Mouse (Mus musculus) MEL (cell line): ENCODE measurements around the gene Slc13a4. TPM values are rescaled to one million over a fixed set of nuclear protein-coding genes. Genes with fewer than 3 reads are reported as not detected.

ENCODE experiments used
- DNase-seq: peaks from one replicate; pipeline ENCODE4 v3.0.0; 2011; ENCODE audit warnings: low read depth, low spot score
- H3K27ac ChIP-seq: 2 replicates; pipeline ENCODE4 v1.5.1; 2012; ENCODE audit warnings: low read depth, mild to moderate bottlenecking, control low read depth, low read length, moderate library complexity; ENCODE audit not compliant: control insufficient read depth
- H3K27me3 ChIP-seq, 2 experiments: fragments of 150-350 bp in 1 of 2; sonication (generic) in 1 of 2; 2 replicates each; pipeline ENCODE4 v1.6.1; 2012; ENCODE audit warnings: low read length in 2 of 2, mild to moderate bottlenecking in 2 of 2, improper control_type of control experiment in 1 of 2, moderate library complexity in 1 of 2; ENCODE audit not compliant: insufficient read depth in 2 of 2, control insufficient read depth in 1 of 2
- H3K36me3 ChIP-seq, 2 experiments: 2 replicates each; pipeline ENCODE4 v1.6.1; 2012 to 2014; ENCODE audit warnings: low read length in 2 of 2, improper control_type of control experiment in 1 of 2, inconsistent platforms in 1 of 2, mild to moderate bottlenecking in 1 of 2; ENCODE audit not compliant: insufficient read depth in 2 of 2, control insufficient read depth in 1 of 2
- H3K4me1 ChIP-seq, 2 experiments: fragments of 150-350 bp in 1 of 2; sonication (generic) in 1 of 2; 2 replicates each; pipeline ENCODE4 v1.6.1; 2012; ENCODE audit warnings: low read length in 2 of 2, improper control_type of control experiment in 1 of 2, mild to moderate bottlenecking in 1 of 2; ENCODE audit not compliant: insufficient read depth in 2 of 2, control insufficient read depth in 1 of 2
- H3K4me3 ChIP-seq, 2 experiments: fragments of 150-350 bp in 1 of 2; sonication (generic) in 1 of 2; 2 replicates each; pipeline ENCODE4 v1.5.1; 2012; ENCODE audit warnings: low read depth in 2 of 2, low read length in 2 of 2, mild to moderate bottlenecking in 2 of 2, moderate library complexity in 2 of 2, control low read depth in 1 of 2, improper control_type of control experiment in 1 of 2; ENCODE audit not compliant: control insufficient read depth in 1 of 2, insufficient read depth in 1 of 2
- H3K79me2 ChIP-seq: 2 replicates; pipeline ENCODE4 v1.6.1; 2012; ENCODE audit warnings: mild to moderate bottlenecking, low read length, moderate library complexity; ENCODE audit not compliant: control insufficient read depth, poor library complexity, insufficient read depth
- H3K9ac ChIP-seq: 2 replicates; pipeline ENCODE4 v1.6.1; 2012; ENCODE audit warnings: low read depth, mild to moderate bottlenecking, control low read depth, low read length, moderate library complexity; ENCODE audit not compliant: control insufficient read depth, poor library complexity, severe bottlenecking
- H3K9me3 ChIP-seq: fragments of 150-350 bp; sonication (generic); replicated peaks from 2 replicates; pipeline ENCODE4 v1.6.1; 2012; ENCODE audit warnings: mild to moderate bottlenecking, low read length, improper control_type of control experiment, moderate library complexity; ENCODE audit not compliant: insufficient read depth
- CHD2 ChIP-seq: IDR thresholded peaks from 2 replicates; pipeline ENCODE4 v1.6.1; 2011; ENCODE audit warnings: low read length, improper control_type of control experiment
- E2F4 ChIP-seq: IDR thresholded peaks from 2 replicates; pipeline ENCODE4 v1.6.1; 2011; ENCODE audit warnings: low read depth, low read length, improper control_type of control experiment, borderline replicate concordance
- ELF1 ChIP-seq: IDR thresholded peaks from 2 replicates; pipeline ENCODE4 v1.6.1; 2014; ENCODE audit warnings: low read depth, mild to moderate bottlenecking, inconsistent platforms, low read length, improper control_type of control experiment, moderate library complexity
- GABPA ChIP-seq: IDR thresholded peaks from 2 replicates; pipeline ENCODE4 v1.6.1; 2012; ENCODE audit warnings: low read depth, mild to moderate bottlenecking, inconsistent platforms, low read length, improper control_type of control experiment, moderate library complexity
- KAT2A ChIP-seq: conservative IDR thresholded peaks from 2 replicates; pipeline ENCODE4 v1.6.1; 2012; ENCODE audit warnings: low read depth, low read length, improper control_type of control experiment, inconsistent platforms
- MAX ChIP-seq: IDR thresholded peaks from 2 replicates; pipeline ENCODE4 v1.6.1; 2011; ENCODE audit warnings: low read length, improper control_type of control experiment
- MEF2A ChIP-seq: IDR thresholded peaks from 2 replicates; pipeline ENCODE4 v1.6.1; 2014; ENCODE audit warnings: low read depth, mild to moderate bottlenecking, inconsistent platforms, low read length, improper control_type of control experiment; ENCODE audit not compliant: poor library complexity, insufficient replicate concordance, severe bottlenecking; ENCODE audit errors: extremely low read depth
- MXI1 ChIP-seq: IDR thresholded peaks from 2 replicates; pipeline ENCODE4 v1.6.1; 2011; ENCODE audit warnings: mild to moderate bottlenecking, low read depth, low read length, improper control_type of control experiment
- MYC ChIP-seq: IDR thresholded peaks from 2 replicates; pipeline ENCODE4 v1.6.1; 2011; ENCODE audit warnings: low read depth, mild to moderate bottlenecking, low read length, improper control_type of control experiment, moderate library complexity
- NELFE ChIP-seq: IDR thresholded peaks from 2 replicates; pipeline ENCODE4 v1.6.1; 2011; ENCODE audit warnings: low read depth, low read length, improper control_type of control experiment
- POLR2A ChIP-seq, 2 experiments: IDR thresholded peaks; 2 replicates each; pipeline ENCODE4 v1.6.1; 2011 to 2012; ENCODE audit warnings: low read length in 2 of 2, mild to moderate bottlenecking in 2 of 2, control low read depth in 1 of 2, improper control_type of control experiment in 1 of 2, low read depth in 1 of 2, moderate library complexity in 1 of 2; ENCODE audit not compliant: control insufficient read depth in 1 of 2, insufficient read depth in 1 of 2, poor library complexity in 1 of 2
- POLR2AphosphoS2 ChIP-seq: IDR thresholded peaks from 2 replicates; pipeline ENCODE4 v1.6.1; 2011; ENCODE audit warnings: low read length, improper control_type of control experiment
- RAD21 ChIP-seq: IDR thresholded peaks from 2 replicates; pipeline ENCODE4 v1.6.1; 2011; ENCODE audit warnings: mild to moderate bottlenecking, low read depth, low read length, improper control_type of control experiment
- SIN3A ChIP-seq: IDR thresholded peaks from 2 replicates; pipeline ENCODE4 v1.6.1; 2012; ENCODE audit warnings: low read length, improper control_type of control experiment, inconsistent platforms
- SMC3 ChIP-seq: IDR thresholded peaks from 2 replicates; pipeline ENCODE4 v1.6.1; 2011; ENCODE audit warnings: low read depth, low read length, improper control_type of control experiment
- TBP ChIP-seq: IDR thresholded peaks from 2 replicates; pipeline ENCODE4 v1.8.0; 2011; ENCODE audit warnings: low read depth, low read length, improper control_type of control experiment
- USF1 ChIP-seq: IDR thresholded peaks from 2 replicates; pipeline ENCODE4 v1.6.1; 2014; ENCODE audit warnings: low read depth, mild to moderate bottlenecking, inconsistent platforms, low read length, improper control_type of control experiment, moderate library complexity
- USF2 ChIP-seq, 2 experiments: IDR thresholded peaks; 2 replicates each; pipeline ENCODE4 v1.6.1; 2011 to 2012; ENCODE audit warnings: improper control_type of control experiment in 2 of 2, low read length in 2 of 2, borderline replicate concordance in 1 of 2, inconsistent platforms in 1 of 2, low read depth in 1 of 2, mild to moderate bottlenecking in 1 of 2; ENCODE audit not compliant: insufficient read depth in 1 of 2
- ZC3H11A ChIP-seq: IDR thresholded peaks from 2 replicates; pipeline ENCODE4 v1.6.1; 2012; ENCODE audit warnings: low read depth, mild to moderate bottlenecking, inconsistent platforms, low read length, improper control_type of control experiment
- ZKSCAN1 ChIP-seq: IDR thresholded peaks from 2 replicates; pipeline ENCODE4 v1.6.1; 2012; ENCODE audit warnings: low read depth, mild to moderate bottlenecking, inconsistent platforms, low read length, improper control_type of control experiment, moderate library complexity
- polyA plus RNA-seq, 2 experiments: library from polyadenylated mRNA; stranded (reverse) in 1 of 2; unstranded in 1 of 2; fragments of >175 nt in 1 of 2; fragments of >200 nt in 1 of 2; gene quantifications; 2 replicates each; pipeline versions ENCODE4 v1.2.1 to v1.2.4; 2012; ENCODE audit warnings: low replicate concordance in 2 of 2, low read depth in 1 of 2; ENCODE audit not compliant: insufficient read length in 2 of 2, insufficient read depth in 1 of 2, missing spikeins in 1 of 2
- total RNA-seq: library from RNA; depleted of rRNA; stranded (reverse); fragments of 300-350 nt; gene quantifications from 2 replicates; pipeline ENCODE4 v1.2.3, GENCODE M21; 2012

Gene Slc13a4
- total and polyA plus RNA-seq, 3 experiments, result 0.14 TPM; not detected in 2

- no peaks in the 10 kb centered on the region for H3K9me3 ChIP-seq
- DNase-seq, result no peak
- H3K4me1 ChIP-seq, result no peaks in the 10 kb centered on the region
- no peak for TF ChIP-seq USF2 (IDR thresholded peaks at IDR 0.05; ENCODE audit: borderline replicate concordance in 1 of 2, insufficient read depth in 1 of 2, low read depth in 1 of 2, low read length in 2 of 2)
- no peak for TF ChIP-seq MAX
- TF ChIP-seq MXI1, result no peak
- no peak for TF ChIP-seq NELFE
- TF ChIP-seq ZC3H11A, result no peak
- no peak for TF ChIP-seq ZKSCAN1
- no peak for TF ChIP-seq MYC
- TF ChIP-seq KAT2A, result no peak
- TF ChIP-seq CHD2, result no peak
- TF ChIP-seq RAD21, result no peak
- TF ChIP-seq E2F4, result no peak
- TF ChIP-seq USF1, result no peak
- TF ChIP-seq POLR2A (IDR thresholded peaks at IDR 0.05; ENCODE audit: control insufficient read depth in 1 of 2, insufficient read depth in 1 of 2, low read depth in 1 of 2, low read length in 2 of 2, poor library complexity in 1 of 2), result no peak
- no peak for TF ChIP-seq SIN3A
- TF ChIP-seq ELF1, result no peak
- no peak for TF ChIP-seq TBP
- TF ChIP-seq MEF2A, result no peak
- TF ChIP-seq, all 39 proteins: peak for 0
- H3K9ac ChIP-seq, result no peak overlapping the region
- H3K27ac ChIP-seq, result no peak overlapping the region
- no peaks in the 10 kb centered on the region; a peak in 1 of 4 replicates for H3K27me3 ChIP-seq
- no peak overlapping the region for H3K4me3 ChIP-seq
- no peaks in the 10 kb centered on the region for H3K36me3 ChIP-seq
- H3K79me2 ChIP-seq, result no peaks in the 10 kb centered on the region
Observed at GRCm38 (mm10) chr6:35273391-35274082, 34.4 kb downstream of the Slc13a4 start.

GRCm38 (mm10) chr6:35271868-35272765, 35.8 kb downstream of the Slc13a4 start:
- Histone ChIP-seq H3K9ac (no peak overlapping the region), H3K9me3 (no peaks in the 10 kb centered on the region), H3K27ac (no peak overlapping the region), H3K4me3 (no peak overlapping the region), H3K4me1 (no peaks in the 10 kb centered on the region), H3K79me2 (no peaks in the 10 kb centered on the region), H3K27me3 (no peaks in the 10 kb centered on the region; a peak in 1 of 4 replicates), H3K36me3 (no peaks in the 10 kb centered on the region)
- no peak for DNase-seq
- no peak for TF ChIP-seq POLR2AphosphoS2
- TF ChIP-seq E2F4, result no peak
- no peak for TF ChIP-seq ZKSCAN1
- TF ChIP-seq SIN3A, result no peak
- TF ChIP-seq RAD21, result no peak
- TF ChIP-seq SMC3, result no peak
- no peak for TF ChIP-seq POLR2A (IDR thresholded peaks at IDR 0.05; ENCODE audit: control insufficient read depth in 1 of 2, insufficient read depth in 1 of 2, low read depth in 1 of 2, low read length in 2 of 2, poor library complexity in 1 of 2)
- TF ChIP-seq GABPA, result no peak
- TF ChIP-seq TBP, result no peak
- no peak for TF ChIP-seq CHD2
